Mouse (Mus musculus) brain, embryonic 14.5 days (tissue): ENCODE measurements around the gene Asic4. TPM values are rescaled to one million over a fixed set of nuclear protein-coding genes. Genes with fewer than 3 reads are reported as not detected.

Source experiments
- DNase-seq: peaks from one replicate; pipeline ENCODE4 v3.0.0-alpha.2; 2011; ENCODE audit warnings: low read depth
- CTCF ChIP-seq: fragments of 200-500 bp; IDR thresholded peaks from 2 replicates; pipeline ENCODE4 v1.5.1; 2012; ENCODE audit warnings: inconsistent platforms, mild to moderate bottlenecking, moderate library complexity, borderline replicate concordance; ENCODE audit not compliant: insufficient read depth, insufficient read length; ENCODE audit errors: extremely low read depth
- POLR2A ChIP-seq: fragments of 200-500 bp; IDR thresholded peaks from 2 replicates; pipeline ENCODE4 v1.6.1; 2012; ENCODE audit warnings: mild to moderate bottlenecking, inconsistent platforms, borderline replicate concordance; ENCODE audit not compliant: poor library complexity, insufficient read depth, insufficient read length, severe bottlenecking; ENCODE audit errors: extremely low read depth
- polyA plus RNA-seq: library from polyadenylated mRNA; depleted of rRNA; stranded (reverse); fragments of >200 nt; gene quantifications from 2 replicates; pipeline ENCODE4 v1.2.3, GENCODE M21; 2012

The Asic4 gene
- polyA plus RNA-seq, 1 experiment = 41.3 TPM

GRCm38 (mm10) chr1:75455948-75456347 lies 5.7 kb downstream of the Asic4 start:
- DNase-seq = peak; percentile 78
- TF ChIP-seq POLR2A (no peak), CTCF (no peak)

DNA sequence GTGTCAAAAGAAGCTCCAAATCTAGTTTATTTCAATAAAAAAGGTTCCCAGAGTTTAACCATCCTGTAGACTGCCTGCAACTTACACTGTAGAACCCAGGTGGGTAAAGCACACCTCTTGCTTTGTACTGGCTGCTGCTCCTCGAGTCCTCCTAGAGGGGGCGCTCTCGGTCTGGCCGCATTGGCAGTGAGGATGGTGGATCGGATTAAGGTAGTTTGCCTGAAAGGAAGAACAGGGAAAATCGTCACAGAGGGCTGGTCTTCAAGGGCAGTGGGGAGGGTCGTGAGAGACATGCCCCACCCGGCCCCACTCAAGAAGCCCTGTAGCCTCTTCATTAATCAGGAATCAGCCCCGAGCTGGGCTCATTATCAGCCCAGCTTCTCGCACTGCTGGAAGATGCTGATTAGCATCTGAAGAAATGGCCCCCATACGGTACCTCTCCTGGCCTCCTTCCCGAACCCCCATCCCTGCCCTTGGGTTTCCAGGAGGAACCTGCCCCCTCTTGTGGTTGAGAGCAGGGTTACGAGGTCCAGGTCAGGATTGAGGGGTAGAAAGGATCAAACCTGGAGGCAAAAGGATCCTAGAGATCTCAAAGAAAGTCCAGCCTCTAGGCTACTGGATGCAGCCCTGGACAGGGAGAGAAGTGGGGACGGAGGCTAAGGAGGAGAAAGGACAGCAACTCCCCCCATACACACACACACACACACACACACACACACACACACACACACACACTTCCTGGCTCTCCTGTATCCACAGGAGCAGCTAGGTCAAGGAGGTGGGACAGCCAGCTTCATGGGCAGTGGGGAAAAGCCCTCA lies 6.7 kb downstream of the Asic4 start:
- DNase-seq = peak; percentile 58
- TF ChIP-seq CTCF (peak; percentile 63), POLR2A (no peak)

- no peak for DNase-seq
- no peak for TF ChIP-seq POLR2A
- TF ChIP-seq CTCF = no peak
Observed at GRCm38 (mm10) chr1:75457710-75458024, 7.4 kb downstream of the Asic4 start.

DNA sequence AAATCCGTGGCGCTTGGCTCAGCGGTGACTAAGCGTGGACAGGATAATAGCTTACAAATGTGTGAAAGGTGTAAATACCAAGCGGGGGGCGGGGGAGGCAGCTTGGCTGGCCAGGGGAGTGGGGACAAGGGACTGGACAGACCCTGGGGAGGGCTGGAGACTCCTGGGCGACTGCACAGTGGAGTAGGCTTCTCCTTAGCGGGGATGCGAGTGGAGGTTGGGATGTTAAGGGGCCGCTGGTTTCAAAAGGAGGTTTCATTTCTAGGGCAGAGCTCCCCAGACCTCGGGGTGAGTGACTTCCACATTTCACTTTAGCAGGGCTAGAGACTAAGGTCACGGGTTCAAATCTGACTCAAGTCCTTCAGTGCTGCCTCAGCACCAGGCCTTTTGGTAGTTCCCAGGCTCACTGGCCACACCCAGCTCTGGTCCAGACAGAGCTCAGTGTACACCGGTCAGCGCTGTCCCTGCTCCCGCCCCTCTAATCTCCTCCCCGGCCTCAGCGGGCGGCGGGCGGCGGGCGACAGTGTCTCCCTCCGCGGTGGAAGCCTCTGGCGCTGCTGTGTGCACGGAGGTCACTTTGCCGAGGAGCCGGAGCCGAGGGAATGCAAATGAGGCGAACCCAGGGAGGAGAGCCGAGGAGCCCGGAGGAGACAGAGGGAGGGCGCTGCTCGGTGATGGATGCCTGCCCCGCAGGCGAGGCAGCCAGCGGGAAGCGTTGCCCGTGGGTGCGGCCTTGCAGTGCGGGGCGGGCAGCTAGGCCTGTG lies 8.0 kb downstream of the Asic4 start:
- TF ChIP-seq POLR2A (no peak), CTCF (no peak)
- DNase-seq = peak; percentile 71

DNA sequence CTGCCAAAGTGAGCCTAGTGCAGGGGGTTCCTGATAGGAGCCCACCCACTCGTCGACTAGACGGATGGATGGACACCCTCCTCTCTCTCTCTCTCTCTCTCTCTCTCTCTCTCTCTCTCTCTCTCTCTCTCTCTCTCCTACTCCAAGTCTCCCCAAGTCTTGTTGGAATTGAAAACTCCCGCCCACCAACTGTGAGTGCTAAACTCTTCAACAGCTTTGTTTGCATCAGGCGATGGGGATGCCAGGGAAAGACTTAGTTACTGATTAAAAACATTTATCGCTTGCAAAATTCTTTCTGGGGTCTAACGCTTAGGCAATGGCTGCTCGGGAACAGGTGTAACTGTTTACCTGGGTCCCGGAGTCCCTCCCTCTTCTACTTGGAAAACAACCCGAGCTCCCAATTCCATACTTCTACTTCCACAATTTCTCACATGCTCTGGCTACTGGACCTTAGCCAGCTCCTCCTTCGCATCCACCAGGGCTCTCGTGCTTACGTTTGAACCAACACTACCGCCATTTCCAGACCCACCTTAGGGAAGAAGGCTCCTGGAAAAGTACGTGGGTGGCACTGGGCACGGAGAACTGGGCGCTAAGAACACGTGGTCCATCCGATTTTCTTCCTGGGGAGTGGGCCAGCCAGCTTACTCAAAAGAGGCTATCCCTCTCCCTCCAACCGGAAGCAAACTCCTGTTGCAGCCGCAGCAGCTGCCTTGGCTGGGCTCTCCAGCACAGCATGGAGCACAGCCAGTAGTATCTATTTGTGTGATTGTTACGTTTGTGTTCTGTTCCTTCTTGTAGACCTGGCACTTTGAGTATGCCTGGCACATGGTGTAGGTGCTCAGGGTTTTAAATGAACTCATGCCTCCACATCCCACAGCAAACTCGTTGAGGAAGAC lies 8.8 kb downstream of the Asic4 start:
- TF ChIP-seq POLR2A = no peak
- no peak for TF ChIP-seq CTCF
- DNase-seq = peak; percentile 68

GRCm38 (mm10) chr1:75460297-75460696 lies 10.1 kb downstream of the Asic4 start:
- DNase-seq = no peak
- no peak for TF ChIP-seq POLR2A
- TF ChIP-seq CTCF = no peak

- TF ChIP-seq POLR2A = no peak
- no peak for TF ChIP-seq CTCF
- no peak for DNase-seq
Observed at GRCm38 (mm10) chr1:75462636-75463035, 12.4 kb downstream of the Asic4 start.

GRCm38 (mm10) chr1:75463652-75464204 lies 13.5 kb downstream of the Asic4 start:
- TF ChIP-seq POLR2A (no peak), CTCF (no peak)
- DNase-seq = peak; percentile 70

DNA sequence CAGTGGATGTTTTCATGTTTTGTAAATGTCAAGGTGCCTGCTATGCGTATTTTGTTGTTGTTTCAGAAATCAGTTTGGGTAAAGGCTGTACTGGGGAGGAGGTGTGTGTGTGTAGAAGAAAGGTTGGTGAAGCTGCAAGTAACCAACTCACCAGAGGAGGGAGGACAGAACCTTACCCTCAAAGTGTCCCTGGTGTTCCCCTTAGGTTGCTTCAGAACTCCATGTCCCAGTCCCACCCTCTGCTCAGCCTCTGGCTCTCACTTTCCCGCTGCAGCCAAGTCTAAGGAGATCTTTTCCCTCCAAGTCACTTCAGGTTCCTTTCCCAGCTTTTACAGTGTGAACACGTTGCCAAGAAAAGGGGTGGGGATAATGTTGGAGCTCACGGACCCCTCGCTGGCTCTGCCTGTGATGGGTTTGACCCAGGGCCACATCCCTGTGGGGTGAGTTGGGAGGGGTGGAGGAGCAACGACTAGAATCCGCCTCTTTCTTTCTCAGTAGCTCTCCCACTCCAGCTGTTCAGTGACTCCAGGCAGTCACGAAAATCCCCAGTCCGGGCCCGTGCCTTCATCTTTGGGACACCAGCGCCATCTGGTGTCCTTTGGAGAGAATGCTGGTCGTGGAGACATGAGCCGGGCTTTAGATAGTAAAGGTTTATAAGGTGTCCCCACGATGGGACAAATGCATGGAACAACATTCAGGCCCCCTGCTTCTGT lies 17.1 kb downstream of the Asic4 start:
- no peak for TF ChIP-seq POLR2A
- peak; percentile 99 for TF ChIP-seq CTCF
- peak; percentile 86 for DNase-seq

- no peak for DNase-seq
Observed at GRCm38 (mm10) chr1:75469287-75469825, 19.1 kb downstream of the Asic4 start.

GRCm38 (mm10) chr1:75476441-75476840 lies 26.2 kb downstream of the Asic4 start:
- TF ChIP-seq POLR2A (no peak), CTCF (no peak)
- no peak for DNase-seq

More at GRCm38 (mm10) chr1:75469287-75469825, 19.1 kb downstream of the Asic4 start:
- TF ChIP-seq POLR2A (no peak), CTCF (no peak)
